Mouse (Mus musculus) limb, embryonic 11.5 days (tissue): ENCODE results near the gene Tmeff1. TPM values are rescaled to one million over a fixed set of nuclear protein-coding genes. Genes with fewer than 3 reads are reported as not detected.

Source experiments
- ATAC-seq: fragments of 200-750 bp; cut with Nextera tagmentation; 2 replicates; pipeline ENCODE4 v1.8.0; 2017; ENCODE audit warnings: low read depth; ENCODE audit not compliant: insufficient number of reproducible peaks, low FRiP score, low TSS enrichment
- DNase-seq: peaks from one replicate; pipeline ENCODE4 v3.0.0-alpha.2; 2015; ENCODE audit warnings: low spot score
- H3K27ac ChIP-seq: fragments of 300-500 bp; sonication (generic); replicated peaks from 2 replicates; pipeline ENCODE4 v1.5.1; 2014; ENCODE audit warnings: low read depth, mild to moderate bottlenecking, low read length
- H3K27me3 ChIP-seq: fragments of 300-500 bp; sonication (generic); 2 replicates; pipeline ENCODE4 v1.6.1; 2014; ENCODE audit warnings: mild to moderate bottlenecking, low read length, mixed read lengths; ENCODE audit not compliant: control insufficient read depth, insufficient read depth
- H3K36me3 ChIP-seq: fragments of 300-500 bp; sonication (generic); 2 replicates; pipeline ENCODE4 v1.6.1; 2014; ENCODE audit warnings: mild to moderate bottlenecking, low read length, moderate library complexity, mixed read lengths; ENCODE audit not compliant: control insufficient read depth, insufficient read depth
- H3K4me1 ChIP-seq: fragments of 300-500 bp; sonication (generic); 2 replicates; pipeline ENCODE4 v1.6.1; 2014; ENCODE audit warnings: low read length, mixed read lengths; ENCODE audit not compliant: control insufficient read depth, insufficient read depth
- H3K4me2 ChIP-seq: fragments of 300-500 bp; sonication (generic); 2 replicates; pipeline ENCODE4 v1.6.1; 2014; ENCODE audit warnings: low read depth, mild to moderate bottlenecking, moderate library complexity; ENCODE audit not compliant: severe bottlenecking
- H3K4me3 ChIP-seq: fragments of 300-500 bp; sonication (generic); 2 replicates; pipeline ENCODE4 v1.5.1; 2014; ENCODE audit warnings: low read depth, low read length
- H3K9ac ChIP-seq: fragments of 300-500 bp; sonication (generic); 2 replicates; pipeline ENCODE4 v1.6.1; 2014; ENCODE audit warnings: mild to moderate bottlenecking, low read length
- H3K9me3 ChIP-seq: fragments of 300-500 bp; sonication (generic); 2 replicates; pipeline ENCODE4 v1.6.1; 2016; ENCODE audit warnings: low read length; ENCODE audit not compliant: control insufficient read depth
- WGBS: fragments of 180-500 bp; shearing (Covaris S2); extraction: QIAGEN DNeasy Blood & Tissue Kit; methylation state at CpG from one replicate; pipeline ENCODE4 v1.1.7; 2014; 5-methylcytosine and 5-hydroxymethylcytosine counted together
- polyA plus RNA-seq: library from polyadenylated mRNA; unstranded; fragments of >200 nt; fragmentation: Nextera tagmentation; extraction: Ambion mirVana; gene quantifications from 2 replicates; pipeline ENCODE4 v1.2.1, GENCODE M21; 2014

The Tmeff1 gene
- polyA plus RNA-seq, 1 experiment from 2014 or later, result 128 TPM

DNA sequence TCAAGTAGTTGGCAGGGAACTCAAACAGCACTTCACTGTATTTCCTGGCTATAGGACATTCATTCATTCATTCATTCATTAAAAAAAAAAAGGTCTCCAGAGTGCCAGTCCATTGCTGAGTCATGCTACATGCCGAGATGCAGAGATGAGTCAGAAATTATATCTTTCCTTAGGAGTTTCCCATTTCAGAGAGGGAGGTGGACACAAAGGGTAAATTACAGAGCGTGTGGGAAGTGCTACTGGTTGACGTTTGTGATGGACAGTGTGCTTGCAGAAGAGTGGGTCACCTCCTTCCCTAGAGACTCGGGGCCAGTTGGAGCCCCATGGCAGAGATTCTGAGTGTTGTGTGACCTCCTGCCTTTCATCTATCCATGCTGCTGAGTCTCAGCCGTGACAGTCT, 42.6 kb upstream of the Tmeff1 start:
- Histone ChIP-seq H3K27me3 (no peaks in the 10 kb centered on the region; the same call in 1 of the 2 replicates), H3K36me3 (no peaks in the 10 kb centered on the region), H3K4me2 (peak overlapping the region; percentile 80; the same call in 1 of the 2 replicates), H3K4me1 (peaks cover 12% of the 10 kb centered on the region), H3K9me3 (no peaks in the 10 kb centered on the region), H3K27ac (no peak overlapping the region), H3K4me3 (no peak overlapping the region), H3K9ac (no peak overlapping the region)
- WGBS, result 42% methylated on average over 5 of the region's 5 CpGs
- no peak for DNase-seq
- no peak for ATAC-seq

DNA sequence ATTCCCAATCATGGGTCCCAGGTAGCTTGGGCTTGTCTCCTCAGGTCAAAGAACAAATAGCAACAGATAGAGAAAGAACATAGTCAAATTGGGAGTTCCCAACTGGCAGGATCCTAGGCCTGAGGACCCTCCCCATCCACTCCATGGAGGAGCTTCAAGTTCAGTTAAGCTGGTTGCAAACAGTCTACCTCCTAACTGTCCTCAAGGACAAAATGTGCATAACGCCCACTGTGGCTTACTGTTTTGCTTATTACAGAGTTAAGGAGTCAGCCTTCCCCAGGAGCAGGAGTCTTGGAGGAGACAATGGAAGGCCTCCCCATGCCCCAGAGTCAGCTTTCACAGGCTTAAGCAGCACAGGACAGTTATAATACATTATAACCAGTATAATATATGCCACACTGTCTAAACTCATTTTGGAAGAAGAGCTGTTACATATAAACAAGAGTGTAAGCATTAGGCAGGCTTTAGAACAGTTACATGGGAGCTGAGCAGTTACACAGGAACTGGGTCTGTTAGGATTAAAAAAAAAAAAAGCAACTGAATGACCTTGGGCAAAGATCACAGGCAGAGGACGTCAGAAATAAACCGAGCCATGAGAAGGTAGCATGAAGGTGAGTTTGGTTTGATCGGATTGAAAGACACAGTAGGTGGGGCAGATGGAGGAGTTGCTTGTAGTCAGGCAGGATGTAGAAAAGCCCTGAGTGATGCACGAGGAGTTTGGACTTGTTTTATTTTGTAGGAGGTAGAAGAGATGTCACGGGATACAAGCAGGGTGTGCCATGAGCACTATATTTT, 41.7 kb upstream of the Tmeff1 start:
- 72% methylated on average over 6 of the region's 6 CpGs for WGBS
- peaks cover 18% of the 10 kb centered on the region for H3K4me1 ChIP-seq

DNA sequence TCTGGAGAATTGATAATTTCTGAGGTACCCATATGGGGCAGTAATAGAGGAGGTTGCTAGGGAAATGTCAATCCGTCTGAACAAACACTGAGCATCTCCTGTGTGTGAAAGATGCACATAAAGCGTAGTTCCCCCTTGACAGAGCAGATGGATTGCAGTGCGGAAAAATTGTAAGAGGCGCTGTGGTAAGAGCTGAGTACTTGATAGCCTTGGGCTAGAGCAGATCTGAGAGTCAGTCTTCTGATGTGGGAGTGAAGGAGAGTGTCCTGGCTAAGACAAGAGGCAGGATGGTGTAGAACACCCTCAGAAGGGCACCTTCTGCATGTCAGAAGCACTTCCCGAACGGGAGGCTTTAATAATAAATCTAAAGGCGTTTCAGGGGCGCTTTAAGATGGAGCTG, 40.8 kb upstream of the Tmeff1 start:
- Histone ChIP-seq H3K36me3 (no peaks in the 10 kb centered on the region), H3K4me2 (no peak overlapping the region), H3K4me1 (peaks cover 27% of the 10 kb centered on the region), H3K27ac (no peak overlapping the region), H3K9me3 (no peaks in the 10 kb centered on the region), H3K4me3 (no peak overlapping the region), H3K9ac (no peak overlapping the region), H3K27me3 (no peaks in the 10 kb centered on the region; the same call in 1 of the 2 replicates)
- WGBS, result 77% methylated on average over 8 of the region's 8 CpGs
- DNase-seq (no peak), ATAC-seq (no peak)

More for the DNA sequence above, 41.7 kb upstream of the Tmeff1 start:
- H3K4me3 ChIP-seq, result no peak overlapping the region
- no peak overlapping the region for H3K27ac ChIP-seq
- no peaks in the 10 kb centered on the region for H3K36me3 ChIP-seq
- DNase-seq, result no peak
- no peak overlapping the region for H3K4me2 ChIP-seq
- no peak overlapping the region for H3K9ac ChIP-seq
- H3K9me3 ChIP-seq, result no peaks in the 10 kb centered on the region
- no peaks in the 10 kb centered on the region; the same call in 1 of the 2 replicates for H3K27me3 ChIP-seq
- no peak for ATAC-seq

DNA sequence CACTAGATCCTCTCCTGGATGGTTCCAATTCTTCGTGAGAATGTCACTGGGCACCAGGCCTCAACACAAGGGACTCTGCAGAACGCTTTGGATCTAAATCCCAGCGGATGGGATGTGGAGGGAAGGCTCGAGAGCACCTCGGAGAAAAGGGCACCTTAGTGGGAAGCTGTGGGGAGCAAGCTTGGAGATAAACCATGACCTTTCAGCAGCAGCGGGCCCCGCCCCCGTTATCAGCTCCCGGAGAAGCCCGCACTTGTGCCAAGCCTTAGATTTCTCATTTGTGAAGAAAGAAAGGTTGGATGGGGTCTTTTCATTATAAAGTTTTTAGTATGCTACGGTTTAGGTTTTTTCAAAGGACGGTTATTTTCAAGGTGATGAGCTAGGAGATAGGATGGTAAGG, 39.0 kb upstream of the Tmeff1 start:
- H3K27ac ChIP-seq, result no peak overlapping the region
- H3K4me3 ChIP-seq, result no peak overlapping the region
- H3K27me3 ChIP-seq, result no peaks in the 10 kb centered on the region; the same call in 1 of the 2 replicates
- H3K9ac ChIP-seq, result no peak overlapping the region
- 68% methylated on average over 12 of the region's 12 CpGs for WGBS
- ATAC-seq (no peak), DNase-seq (no peak)
- H3K9me3 ChIP-seq, result no peaks in the 10 kb centered on the region
- H3K36me3 ChIP-seq, result no peaks in the 10 kb centered on the region
- no peak overlapping the region for H3K4me2 ChIP-seq
- peaks cover 28% of the 10 kb centered on the region for H3K4me1 ChIP-seq

DNA sequence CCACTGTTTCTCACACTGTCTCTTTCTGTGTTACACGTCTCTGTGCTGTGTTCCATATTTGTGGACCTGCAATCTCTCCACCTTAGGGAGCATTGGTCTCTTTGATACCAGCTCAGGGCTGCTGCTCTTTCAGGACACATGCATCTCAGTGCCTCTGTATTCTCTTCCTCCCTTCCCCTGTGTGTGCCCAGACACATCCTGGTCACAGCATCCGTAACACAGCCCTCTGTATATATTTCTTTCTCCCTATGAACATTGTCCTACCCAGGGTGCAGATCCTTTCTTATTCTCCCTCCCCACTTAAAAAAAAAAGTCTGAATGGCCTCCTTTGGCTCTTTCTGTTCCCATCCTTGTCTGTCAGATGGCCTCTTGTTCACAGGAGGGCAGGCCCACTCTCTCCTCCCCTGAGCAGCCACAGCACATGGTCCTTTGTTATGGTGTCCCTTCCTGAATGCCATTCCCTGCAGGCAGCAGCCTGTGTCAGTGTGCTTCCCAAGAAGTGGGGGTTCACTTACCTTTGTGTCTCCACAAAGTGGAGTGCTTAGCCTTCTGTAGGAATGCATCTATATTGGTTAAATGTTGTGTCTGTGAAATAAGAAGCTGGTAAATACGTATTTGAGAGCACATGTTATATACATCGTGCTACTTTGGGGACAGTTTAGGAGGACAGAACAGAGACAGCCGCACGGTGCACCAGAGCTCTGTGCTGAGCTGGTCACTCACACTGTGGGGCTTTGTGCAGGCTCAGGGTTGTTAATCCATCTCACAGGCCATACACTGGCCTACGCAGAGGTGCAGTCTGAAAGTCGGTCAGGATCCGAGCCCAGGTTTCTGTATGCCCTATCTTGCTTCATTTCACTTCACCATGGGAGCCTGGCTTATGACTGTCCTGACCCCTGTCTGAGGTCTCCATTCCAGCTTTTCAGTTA, 38.1 kb upstream of the Tmeff1 start:
- Histone ChIP-seq H3K4me1 (peaks cover 25% of the 10 kb centered on the region), H3K4me2 (no peak overlapping the region), H3K9me3 (no peaks in the 10 kb centered on the region; the same call in 1 of the 2 replicates), H3K27ac (no peak overlapping the region), H3K4me3 (no peak overlapping the region), H3K36me3 (no peaks in the 10 kb centered on the region), H3K9ac (peak overlapping the region; percentile 13; the same call in 1 of the 2 replicates), H3K27me3 (no peaks in the 10 kb centered on the region; the same call in 1 of the 2 replicates)
- DNase-seq (no peak), ATAC-seq (no peak)
- WGBS, result 68% methylated on average over 9 of the region's 9 CpGs

DNA sequence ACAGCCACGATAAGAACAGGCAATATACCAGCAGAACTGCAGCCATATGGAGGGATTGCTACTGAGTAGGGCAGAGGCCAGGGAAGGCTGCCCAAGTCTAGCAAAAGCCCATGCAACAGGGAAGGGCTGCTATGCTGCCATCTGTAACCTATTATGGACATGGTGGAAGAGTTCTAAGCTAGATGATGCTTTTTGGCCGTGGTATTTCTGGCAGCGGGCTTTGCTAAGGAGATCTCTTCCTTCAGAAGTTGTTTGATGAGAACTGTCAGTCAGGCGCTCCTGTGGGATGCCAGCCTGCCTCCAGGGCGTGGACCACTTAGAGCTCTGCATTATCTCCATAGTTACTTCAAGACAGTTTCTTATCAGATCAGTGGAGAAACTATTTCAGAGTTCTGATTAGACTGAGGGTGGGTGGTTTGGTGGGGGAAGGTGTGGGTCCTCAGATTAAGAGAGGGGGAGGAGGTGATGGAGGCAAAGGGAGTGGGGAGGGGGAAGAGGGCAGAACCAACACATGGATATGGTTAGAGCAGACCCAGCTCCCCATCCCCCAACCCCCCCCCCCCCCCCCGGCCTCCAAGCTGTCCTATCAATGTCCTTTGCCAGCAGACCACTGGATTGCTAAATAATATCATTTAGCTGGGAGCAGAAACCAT, 36.5 kb upstream of the Tmeff1 start:
- Histone ChIP-seq H3K9ac (no peak overlapping the region), H3K27me3 (no peaks in the 10 kb centered on the region; the same call in 1 of the 2 replicates), H3K9me3 (no peaks in the 10 kb centered on the region; the same call in 1 of the 2 replicates), H3K4me1 (peaks cover 25% of the 10 kb centered on the region), H3K27ac (peak overlapping the region; percentile 38; the same call in 1 of the 2 replicates), H3K36me3 (0 out of 2 replicates have a peak, but pooled peaks cover 2% of the 10 kb centered on the region), H3K4me3 (no peak overlapping the region), H3K4me2 (peak overlapping the region; percentile 5; the same call in 1 of the 2 replicates)
- 15% methylated on average over 6 of the region's 6 CpGs for WGBS
- DNase-seq (peak; percentile 55), ATAC-seq (peak; percentile 60)

DNA sequence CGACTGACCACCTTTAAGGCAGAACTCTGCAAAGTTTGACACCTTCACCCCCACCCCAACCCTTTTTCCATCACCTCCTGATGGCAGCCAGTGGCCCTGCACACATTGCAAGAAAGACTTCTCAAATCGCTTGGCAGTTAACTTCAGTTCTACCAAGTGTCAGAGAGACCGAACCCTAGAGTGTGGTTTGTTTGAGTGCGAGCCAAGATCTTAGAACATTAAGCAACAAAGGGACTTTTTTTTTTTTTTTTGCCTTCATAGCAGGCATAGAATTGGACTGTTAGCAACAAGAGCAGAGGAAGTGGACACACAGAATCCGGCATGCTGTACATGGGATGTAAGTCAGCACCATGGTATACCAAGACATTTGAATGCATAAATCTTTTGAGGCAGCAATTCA, 35.3 kb upstream of the Tmeff1 start:
- Histone ChIP-seq H3K36me3 (peaks cover 5% of the 10 kb centered on the region), H3K4me3 (no peak overlapping the region), H3K27ac (no peak overlapping the region), H3K4me1 (peaks cover 25% of the 10 kb centered on the region), H3K9ac (no peak overlapping the region), H3K9me3 (no peaks in the 10 kb centered on the region; the same call in 1 of the 2 replicates), H3K27me3 (no peaks in the 10 kb centered on the region; the same call in 1 of the 2 replicates), H3K4me2 (no peak overlapping the region)
- ATAC-seq (no peak), DNase-seq (no peak)
- 60% methylated on average over 5 of the region's 5 CpGs for WGBS
